Mouse (Mus musculus) kidney, embryonic 15.5 days (tissue): ENCODE measurements at regions not wholly inside any gene's neighbourhood (a gene's known extent, or its start where the extent isn't known, plus 50 kb on each side); places are given as distances from the start of the nearest gene placed in this dataset.

ENCODE experiments used
- ATAC-seq: fragments of 200-750 bp; cut with Nextera tagmentation; replicated peaks from 2 replicates; pipeline ENCODE4 v1.8.0; 2017; ENCODE audit warnings: moderate TSS enrichment; ENCODE audit not compliant: low FRiP score
- H3K27ac ChIP-seq: fragments of 300-500 bp; sonication (generic); 2 replicates; pipeline ENCODE4 v1.5.1; 2015; ENCODE audit warnings: mild to moderate bottlenecking, inconsistent platforms
- H3K27me3 ChIP-seq: fragments of 300-500 bp; sonication (generic); 2 replicates; pipeline ENCODE4 v1.6.1; 2015; ENCODE audit warnings: inconsistent platforms
- H3K36me3 ChIP-seq: fragments of 300-500 bp; sonication (generic); 2 replicates; pipeline ENCODE4 v1.6.1; 2015; ENCODE audit warnings: inconsistent platforms
- H3K4me1 ChIP-seq: fragments of 300-500 bp; sonication (generic); 2 replicates; pipeline ENCODE4 v1.6.1; 2015; ENCODE audit warnings: inconsistent platforms
- H3K4me2 ChIP-seq: fragments of 300-500 bp; sonication (generic); 2 replicates; pipeline ENCODE4 v1.6.1; 2015; ENCODE audit warnings: moderate library complexity, mild to moderate bottlenecking, inconsistent platforms
- H3K4me3 ChIP-seq: fragments of 300-500 bp; sonication (generic); replicated peaks from 2 replicates; pipeline ENCODE4 v1.5.1; 2015; ENCODE audit warnings: mild to moderate bottlenecking, inconsistent platforms
- H3K9ac ChIP-seq: fragments of 300-500 bp; sonication (generic); 2 replicates; pipeline ENCODE4 v1.6.1; 2015; ENCODE audit warnings: mild to moderate bottlenecking, inconsistent platforms
- H3K9me3 ChIP-seq: fragments of 300-500 bp; sonication (generic); replicated peaks from 2 replicates; pipeline ENCODE4 v1.6.1; 2016; ENCODE audit warnings: inconsistent platforms
- WGBS: fragments of 180-500 bp; shearing (Covaris S2); methylation state at CpG from one replicate; pipeline ENCODE4 v1.1.7; 2015; ENCODE audit warnings: mixed read lengths; 5-methylcytosine and 5-hydroxymethylcytosine counted together

- Histone ChIP-seq H3K4me1 (no peaks in the 10 kb centered on the region), H3K4me2 (no peak overlapping the region), H3K9me3 (no peaks in the 10 kb centered on the region), H3K36me3 (no peaks in the 10 kb centered on the region), H3K9ac (no peak overlapping the region), H3K27ac (no peak overlapping the region), H3K27me3 (no peaks in the 10 kb centered on the region), H3K4me3 (no peak overlapping the region)
- no peak for ATAC-seq
- 86% methylated on average over 9 of the region's 9 CpGs for WGBS
Measured at GRCm38 (mm10) chr3:15129729-15130369, 202.3 kb downstream of the Gm9733 start.

GRCm38 (mm10) chr3:15132136-15132535 lies 200.0 kb downstream of the Gm9733 start:
- H3K9ac ChIP-seq: no peak overlapping the region
- no peaks in the 10 kb centered on the region for H3K9me3 ChIP-seq
- no peaks in the 10 kb centered on the region for H3K36me3 ChIP-seq
- no peak overlapping the region for H3K4me3 ChIP-seq
- WGBS: 32% methylated on average over 5 of the region's 5 CpGs
- no peak overlapping the region for H3K4me2 ChIP-seq
- H3K27me3 ChIP-seq: no peaks in the 10 kb centered on the region
- no peak overlapping the region for H3K27ac ChIP-seq
- H3K4me1 ChIP-seq: no peaks in the 10 kb centered on the region
- ATAC-seq: peak; percentile 58

DNA sequence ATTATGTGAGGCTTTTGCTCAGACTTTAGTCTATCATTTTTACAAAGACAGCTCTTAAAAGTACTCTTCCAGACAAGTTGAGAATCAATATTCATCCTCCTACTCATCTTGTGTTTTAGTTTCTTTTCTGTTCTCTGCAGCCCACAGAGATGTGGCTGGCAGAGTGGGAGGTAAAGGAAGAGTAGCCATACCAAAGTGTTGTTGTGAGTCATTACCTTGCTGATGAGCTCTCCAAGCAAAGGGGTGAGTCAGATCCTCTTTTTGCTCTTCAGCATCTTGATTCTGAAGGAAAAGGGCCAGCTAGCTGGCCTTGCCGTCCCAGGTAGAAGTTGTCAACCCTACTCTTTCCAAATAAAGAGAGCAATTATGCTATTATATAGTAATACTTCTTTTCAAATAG lies 192.6 kb downstream of the Gm9733 start:
- Histone ChIP-seq H3K9ac (no peak overlapping the region), H3K27me3 (no peaks in the 10 kb centered on the region), H3K36me3 (no peaks in the 10 kb centered on the region), H3K9me3 (no peaks in the 10 kb centered on the region), H3K4me2 (no peak overlapping the region), H3K4me1 (no peaks in the 10 kb centered on the region), H3K4me3 (no peak overlapping the region), H3K27ac (no peak overlapping the region)
- ATAC-seq: no peak
- WGBS: 84% methylated on average over 1 of the region's 1 CpGs

GRCm38 (mm10) chr3:15153710-15154109 lies 178.4 kb downstream of the Gm9733 start:
- no peaks in the 10 kb centered on the region for H3K36me3 ChIP-seq
- ATAC-seq: no peak

DNA sequence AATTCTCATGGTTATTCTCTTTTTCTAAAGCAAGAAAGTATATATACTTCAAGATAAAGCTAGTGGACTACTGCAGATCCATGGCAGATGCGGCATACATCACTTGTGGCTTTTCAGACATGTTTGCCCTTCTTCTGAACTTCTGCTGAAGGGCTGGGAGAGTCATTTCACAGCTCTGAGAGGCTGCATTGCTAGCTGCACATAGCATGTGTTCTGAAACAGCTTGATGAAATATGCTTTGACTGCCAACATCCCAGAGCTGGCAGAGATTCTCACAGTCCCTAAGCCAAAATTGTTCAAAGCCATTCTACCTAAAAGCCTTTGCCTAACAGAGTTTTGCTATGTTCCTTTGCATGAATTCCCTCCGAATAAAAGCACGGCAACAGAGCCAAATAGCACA lies 177.9 kb downstream of the Gm9733 start:
- Histone ChIP-seq H3K27me3 (no peaks in the 10 kb centered on the region), H3K4me2 (no peak overlapping the region), H3K4me3 (no peak overlapping the region), H3K9me3 (no peaks in the 10 kb centered on the region), H3K4me1 (no peaks in the 10 kb centered on the region), H3K9ac (no peak overlapping the region), H3K27ac (no peak overlapping the region), H3K36me3 (no peaks in the 10 kb centered on the region)
- ATAC-seq: no peak
- 84% methylated on average over 3 of the region's 3 CpGs for WGBS

More at GRCm38 (mm10) chr3:15153710-15154109, 178.4 kb downstream of the Gm9733 start:
- H3K27me3 ChIP-seq: no peaks in the 10 kb centered on the region
- WGBS: 51% methylated on average over 1 of the region's 1 CpGs
- no peaks in the 10 kb centered on the region for H3K4me1 ChIP-seq
- H3K4me3 ChIP-seq: no peak overlapping the region
- no peak overlapping the region for H3K4me2 ChIP-seq
- no peak overlapping the region for H3K9ac ChIP-seq
- H3K9me3 ChIP-seq: no peaks in the 10 kb centered on the region
- no peak overlapping the region for H3K27ac ChIP-seq

- no peak for ATAC-seq
- 82% methylated on average over 4 of the region's 4 CpGs for WGBS
Measured at GRCm38 (mm10) chr3:15156681-15157080, 175.4 kb downstream of the Gm9733 start.

DNA sequence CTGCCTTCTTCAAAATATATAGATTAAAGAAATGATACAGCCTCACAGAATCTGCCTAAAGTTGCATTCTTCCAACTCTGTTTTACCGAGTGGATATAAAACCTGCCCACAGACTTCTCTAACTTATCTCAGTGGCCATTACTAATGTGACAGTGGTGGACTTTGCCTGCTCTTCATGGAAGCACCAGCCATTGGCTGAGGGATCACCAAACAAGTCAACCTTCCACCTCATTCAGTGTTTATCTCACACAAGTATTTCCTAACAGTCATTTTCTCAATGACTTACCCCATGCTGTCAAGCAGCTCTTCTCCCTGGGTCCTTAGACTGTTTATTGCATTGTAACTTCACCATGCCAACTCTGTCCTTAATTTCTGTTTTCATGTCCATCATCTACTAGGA lies 174.3 kb downstream of the Gm9733 start:
- H3K9me3 ChIP-seq: no peaks in the 10 kb centered on the region
- H3K9ac ChIP-seq: no peak overlapping the region
- H3K4me1 ChIP-seq: no peaks in the 10 kb centered on the region
- H3K36me3 ChIP-seq: no peaks in the 10 kb centered on the region
- H3K27ac ChIP-seq: no peak overlapping the region
- no peak overlapping the region for H3K4me2 ChIP-seq
- no peak for ATAC-seq
- 91% methylated on average over 1 of the region's 1 CpGs for WGBS
- no peaks in the 10 kb centered on the region for H3K27me3 ChIP-seq
- H3K4me3 ChIP-seq: no peak overlapping the region

More at GRCm38 (mm10) chr3:15156681-15157080, 175.4 kb downstream of the Gm9733 start:
- no peak overlapping the region for H3K4me3 ChIP-seq
- H3K27ac ChIP-seq: no peak overlapping the region
- H3K27me3 ChIP-seq: no peaks in the 10 kb centered on the region
- no peaks in the 10 kb centered on the region for H3K36me3 ChIP-seq
- no peak overlapping the region for H3K4me2 ChIP-seq
- H3K9ac ChIP-seq: no peak overlapping the region
- no peaks in the 10 kb centered on the region for H3K9me3 ChIP-seq
- no peaks in the 10 kb centered on the region for H3K4me1 ChIP-seq

- Histone ChIP-seq H3K4me1 (no peaks in the 10 kb centered on the region), H3K4me3 (no peak overlapping the region), H3K27ac (no peak overlapping the region), H3K36me3 (no peaks in the 10 kb centered on the region), H3K9me3 (no peaks in the 10 kb centered on the region), H3K4me2 (no peak overlapping the region), H3K9ac (no peak overlapping the region), H3K27me3 (no peaks in the 10 kb centered on the region)
- no peak for ATAC-seq
- 84% methylated on average over 8 of the region's 8 CpGs for WGBS
Measured at GRCm38 (mm10) chr3:15158926-15159325, 173.2 kb downstream of the Gm9733 start.

DNA sequence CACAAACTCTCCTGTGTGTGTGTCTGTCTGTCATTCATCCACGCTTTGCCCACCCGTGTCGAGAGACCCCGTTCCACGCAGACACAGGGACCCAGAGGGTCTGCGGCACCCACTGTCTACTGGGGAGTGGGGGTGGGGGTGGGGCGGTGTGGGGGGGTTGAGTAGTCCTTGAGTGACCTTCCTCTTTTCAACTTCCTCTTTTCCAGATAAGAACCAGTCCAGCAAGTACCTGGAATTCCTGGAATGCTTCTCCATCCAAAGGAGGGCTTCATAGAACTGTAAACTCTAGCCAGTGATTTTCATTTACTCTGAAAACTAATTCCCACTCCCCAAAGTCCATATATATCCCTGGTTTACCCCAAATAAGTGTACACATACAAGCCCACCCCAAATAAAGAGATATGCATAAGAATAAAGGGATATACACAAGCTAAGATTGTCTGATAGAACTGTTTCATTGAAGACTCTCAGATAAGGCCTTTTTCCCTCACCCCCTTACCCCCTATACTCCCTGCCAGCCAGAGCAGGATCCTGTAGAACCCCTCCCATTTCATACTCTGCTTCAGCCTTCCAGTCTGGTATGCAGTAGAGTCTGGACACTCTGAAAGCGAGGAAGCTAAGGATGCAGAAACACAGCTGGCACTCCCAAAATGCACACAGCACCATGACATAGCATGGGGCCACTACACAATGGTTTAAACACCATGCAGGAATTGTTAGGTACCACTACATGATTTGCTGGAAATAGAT lies 172.0 kb downstream of the Gm9733 start:
- Histone ChIP-seq H3K9me3 (no peaks in the 10 kb centered on the region), H3K4me2 (no peak overlapping the region), H3K27me3 (no peaks in the 10 kb centered on the region), H3K36me3 (no peaks in the 10 kb centered on the region), H3K4me1 (no peaks in the 10 kb centered on the region), H3K9ac (no peak overlapping the region), H3K4me3 (no peak overlapping the region), H3K27ac (no peak overlapping the region)
- WGBS: 80% methylated on average over 8 of the region's 8 CpGs
- 0 out of 2 replicates have a peak, but pooled peaks have one; percentile 36 for ATAC-seq

DNA sequence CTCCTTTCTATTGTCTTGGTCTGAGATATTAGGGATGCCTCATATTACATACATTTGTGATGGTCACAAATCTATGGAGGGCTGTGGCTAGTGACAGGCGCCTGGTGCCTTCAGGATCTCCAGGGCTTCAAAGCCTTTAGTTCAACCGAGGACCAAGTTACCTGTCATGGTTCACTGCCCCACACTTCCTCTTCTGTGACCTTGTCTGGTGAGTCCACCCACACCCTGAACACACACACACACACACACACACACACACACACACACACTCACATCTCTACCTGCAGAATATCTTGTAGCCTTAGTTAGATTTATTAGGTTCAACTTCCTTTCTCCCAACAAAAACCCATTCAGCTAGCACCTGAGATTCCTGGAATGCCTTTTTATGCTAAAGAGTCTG lies 156.3 kb downstream of the Gm9733 start:
- no peaks in the 10 kb centered on the region for H3K4me1 ChIP-seq
- H3K27ac ChIP-seq: no peak overlapping the region
- no peak for ATAC-seq
- H3K9ac ChIP-seq: no peak overlapping the region
- H3K36me3 ChIP-seq: no peaks in the 10 kb centered on the region
- WGBS: 64% methylated on average over 2 of the region's 2 CpGs
- H3K4me3 ChIP-seq: no peak overlapping the region
- H3K4me2 ChIP-seq: no peak overlapping the region
- H3K27me3 ChIP-seq: no peaks in the 10 kb centered on the region
- no peaks in the 10 kb centered on the region for H3K9me3 ChIP-seq

DNA sequence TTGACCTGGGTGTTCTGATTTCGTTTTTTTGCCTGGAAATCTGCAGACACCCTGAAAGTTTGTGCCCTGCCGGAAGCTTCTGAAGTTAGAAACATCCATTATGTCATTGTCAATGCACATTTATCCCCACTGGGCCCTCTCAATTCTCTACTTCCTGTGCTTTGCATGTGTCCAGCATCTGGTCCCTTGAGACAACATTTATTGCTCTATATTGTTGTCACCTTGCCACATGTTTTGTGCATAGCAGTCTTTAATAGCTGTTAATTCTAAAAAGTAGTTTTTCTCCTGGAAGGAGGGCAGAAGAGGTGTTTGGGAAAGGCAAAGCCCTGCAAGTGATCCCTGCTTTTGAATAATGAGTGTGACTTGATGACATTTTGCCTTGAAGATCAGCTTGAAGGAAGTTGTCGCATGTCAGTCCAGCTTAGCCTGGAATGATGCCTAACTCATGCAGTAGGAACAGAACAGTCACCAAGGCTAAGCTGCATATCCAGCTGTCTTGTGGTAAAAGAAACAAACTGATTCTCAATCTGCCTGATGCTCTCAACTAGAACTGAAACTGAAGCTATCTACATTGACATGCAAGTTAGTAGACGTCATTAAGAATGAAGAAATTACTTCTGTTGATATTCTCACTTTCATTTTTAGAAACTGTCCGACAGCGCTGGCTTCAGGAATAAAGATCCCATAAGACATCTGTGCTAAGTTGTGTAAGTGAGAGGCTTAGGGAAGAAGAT lies 152.9 kb downstream of the Gm9733 start:
- Histone ChIP-seq H3K36me3 (no peaks in the 10 kb centered on the region), H3K9ac (no peak overlapping the region), H3K4me1 (no peaks in the 10 kb centered on the region), H3K4me3 (no peak overlapping the region), H3K27me3 (no peaks in the 10 kb centered on the region), H3K4me2 (no peak overlapping the region), H3K9me3 (no peaks in the 10 kb centered on the region), H3K27ac (no peak overlapping the region)
- ATAC-seq: no peak
- 72% methylated on average over 6 of the region's 6 CpGs for WGBS

DNA sequence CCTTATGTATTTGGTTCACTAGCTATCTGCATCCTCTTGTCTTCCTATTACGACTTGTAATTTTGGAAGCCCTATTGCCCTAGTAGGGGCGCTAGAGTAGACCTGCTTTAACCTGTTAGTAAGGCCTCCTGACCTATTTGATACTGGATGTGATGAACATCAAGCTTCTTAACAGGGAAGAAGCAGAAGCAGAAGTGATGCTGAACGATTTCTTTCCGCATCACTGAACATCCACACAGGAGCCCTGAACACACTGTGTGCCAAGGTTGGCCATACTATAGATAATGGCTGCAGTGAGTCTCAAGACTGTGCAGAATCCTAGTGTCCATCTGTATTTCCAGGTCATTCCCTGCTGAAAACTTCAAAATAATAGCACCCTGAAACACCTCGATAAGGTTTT lies 151.0 kb downstream of the Gm9733 start:
- Histone ChIP-seq H3K27me3 (no peaks in the 10 kb centered on the region), H3K9ac (no peak overlapping the region), H3K27ac (no peak overlapping the region), H3K9me3 (no peaks in the 10 kb centered on the region), H3K4me2 (no peak overlapping the region), H3K4me1 (no peaks in the 10 kb centered on the region), H3K4me3 (no peak overlapping the region), H3K36me3 (no peaks in the 10 kb centered on the region)
- ATAC-seq: no peak
- 82% methylated on average over 5 of the region's 5 CpGs for WGBS
